Mouse (Mus musculus) hindbrain, embryonic 16.5 days (tissue): ENCODE measurements around the gene Ric1. TPM values are rescaled to one million over a fixed set of nuclear protein-coding genes. Genes with fewer than 3 reads are reported as not detected.

Experiments used
- ATAC-seq: fragments of 200-750 bp; cut with Nextera tagmentation; 2 replicates; pipeline ENCODE4 v1.8.0; 2017; ENCODE audit warnings: moderate TSS enrichment, moderate library complexity
- H3K27ac ChIP-seq: fragments of 300-500 bp; sonication (generic); 2 replicates; pipeline ENCODE4 v1.5.1; 2014; ENCODE audit warnings: low read depth, mild to moderate bottlenecking, control low read depth, low read length, moderate library complexity
- H3K27me3 ChIP-seq: fragments of 300-500 bp; sonication (generic); replicated peaks from 2 replicates; pipeline ENCODE4 v1.6.1; 2014; ENCODE audit warnings: low read length; ENCODE audit not compliant: control insufficient read depth, insufficient read depth
- H3K36me3 ChIP-seq: fragments of 300-500 bp; sonication (generic); 2 replicates; pipeline ENCODE4 v1.6.1; 2014; ENCODE audit warnings: mild to moderate bottlenecking, low read length, moderate library complexity, mixed read lengths; ENCODE audit not compliant: control insufficient read depth, insufficient read depth
- H3K4me1 ChIP-seq: fragments of 300-500 bp; sonication (generic); 2 replicates; pipeline ENCODE4 v1.6.1; 2014; ENCODE audit warnings: low read depth, low read length; ENCODE audit not compliant: control insufficient read depth, insufficient read depth
- H3K4me2 ChIP-seq: fragments of 300-500 bp; sonication (generic); 2 replicates; pipeline ENCODE4 v1.6.1; 2014; ENCODE audit warnings: mild to moderate bottlenecking, low read length, control low read depth, moderate library complexity
- H3K4me3 ChIP-seq: fragments of 300-500 bp; sonication (generic); 2 replicates; pipeline ENCODE4 v1.5.1; 2014; ENCODE audit warnings: mild to moderate bottlenecking, low read length, control low read depth, moderate library complexity
- H3K9ac ChIP-seq: fragments of 300-500 bp; sonication (generic); 2 replicates; pipeline ENCODE4 v1.6.1; 2014; ENCODE audit warnings: low read depth, mild to moderate bottlenecking, control low read depth, low read length, moderate library complexity
- H3K9me3 ChIP-seq: fragments of 300-500 bp; sonication (generic); 2 replicates; pipeline ENCODE4 v1.6.1; 2014; ENCODE audit warnings: mild to moderate bottlenecking, low read length, moderate library complexity; ENCODE audit not compliant: control insufficient read depth
- WGBS: fragments of 180-500 bp; shearing (Covaris S2); extraction: QIAGEN DNeasy Blood & Tissue Kit; methylation state at CpG from one replicate; pipeline ENCODE4 v1.1.7; 2014; 5-methylcytosine and 5-hydroxymethylcytosine counted together
- polyA plus RNA-seq: library from polyadenylated mRNA; unstranded; fragments of >200 nt; fragmentation: Nextera tagmentation; extraction: Ambion mirVana; gene quantifications from 2 replicates; pipeline ENCODE4 v1.2.1, GENCODE M21; 2015

Gene Ric1
- polyA plus RNA-seq, 1 experiment from 2014 or later, result 10.2 TPM

DNA sequence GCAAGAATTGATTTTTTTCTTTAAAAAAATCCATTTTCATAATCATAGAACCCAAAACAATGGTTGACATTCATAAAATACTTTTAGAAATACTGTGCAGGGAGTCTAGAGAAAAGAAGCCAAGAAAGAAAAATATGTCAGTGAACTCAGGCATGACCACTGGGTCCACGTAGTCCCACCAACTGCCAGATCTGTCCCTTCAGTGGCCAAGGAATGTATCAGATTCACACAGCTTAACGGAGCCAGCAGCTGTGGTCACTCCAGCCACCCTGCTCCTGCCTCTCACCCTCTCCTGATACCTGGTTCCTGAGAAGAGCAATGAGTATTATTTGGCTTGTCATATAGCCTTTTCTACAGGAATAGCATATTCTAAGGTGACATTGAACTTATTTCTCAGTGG, 38.7 kb upstream of the Ric1 start:
- Histone ChIP-seq H3K4me3 (no peak overlapping the region), H3K9me3 (no peaks in the 10 kb centered on the region), H3K36me3 (no peaks in the 10 kb centered on the region), H3K9ac (no peak overlapping the region), H3K27ac (no peak overlapping the region), H3K27me3 (no peaks in the 10 kb centered on the region), H3K4me2 (no peak overlapping the region), H3K4me1 (no peaks in the 10 kb centered on the region)
- ATAC-seq, result no peak
- 82% methylated on average over 2 of the region's 2 CpGs for WGBS

- H3K9ac ChIP-seq, result no peak overlapping the region
- no peak for ATAC-seq
- no peak overlapping the region for H3K27ac ChIP-seq
- H3K36me3 ChIP-seq, result no peaks in the 10 kb centered on the region
- H3K4me3 ChIP-seq, result no peak overlapping the region
- H3K9me3 ChIP-seq, result no peaks in the 10 kb centered on the region
- H3K4me2 ChIP-seq, result no peak overlapping the region
- H3K4me1 ChIP-seq, result no peaks in the 10 kb centered on the region
- H3K27me3 ChIP-seq, result no peaks in the 10 kb centered on the region
- WGBS, result 53% methylated on average over 2 of the region's 2 CpGs
Measured at GRCm38 (mm10) chr19:29484537-29484936, 37.5 kb upstream of the Ric1 start.

- WGBS, result 91% methylated on average over 3 of the region's 3 CpGs
Measured at GRCm38 (mm10) chr19:29485257-29485948, 36.7 kb upstream of the Ric1 start.

GRCm38 (mm10) chr19:29486545-29487206, 35.4 kb upstream of the Ric1 start:
- ATAC-seq, result no peak
- H3K4me3 ChIP-seq, result no peak overlapping the region
- no peak overlapping the region for H3K27ac ChIP-seq
- no peaks in the 10 kb centered on the region for H3K36me3 ChIP-seq
- H3K4me2 ChIP-seq, result no peak overlapping the region
- no peaks in the 10 kb centered on the region for H3K9me3 ChIP-seq
- H3K9ac ChIP-seq, result no peak overlapping the region
- 84% methylated on average over 7 of the region's 7 CpGs for WGBS
- no peaks in the 10 kb centered on the region for H3K4me1 ChIP-seq
- no peaks in the 10 kb centered on the region for H3K27me3 ChIP-seq

More at GRCm38 (mm10) chr19:29485257-29485948, 36.7 kb upstream of the Ric1 start:
- no peaks in the 10 kb centered on the region for H3K36me3 ChIP-seq
- no peak overlapping the region for H3K9ac ChIP-seq
- no peaks in the 10 kb centered on the region for H3K27me3 ChIP-seq
- H3K27ac ChIP-seq, result no peak overlapping the region
- H3K4me3 ChIP-seq, result no peak overlapping the region
- no peaks in the 10 kb centered on the region for H3K4me1 ChIP-seq
- H3K9me3 ChIP-seq, result no peaks in the 10 kb centered on the region
- no peak overlapping the region for H3K4me2 ChIP-seq
- ATAC-seq, result no peak

DNA sequence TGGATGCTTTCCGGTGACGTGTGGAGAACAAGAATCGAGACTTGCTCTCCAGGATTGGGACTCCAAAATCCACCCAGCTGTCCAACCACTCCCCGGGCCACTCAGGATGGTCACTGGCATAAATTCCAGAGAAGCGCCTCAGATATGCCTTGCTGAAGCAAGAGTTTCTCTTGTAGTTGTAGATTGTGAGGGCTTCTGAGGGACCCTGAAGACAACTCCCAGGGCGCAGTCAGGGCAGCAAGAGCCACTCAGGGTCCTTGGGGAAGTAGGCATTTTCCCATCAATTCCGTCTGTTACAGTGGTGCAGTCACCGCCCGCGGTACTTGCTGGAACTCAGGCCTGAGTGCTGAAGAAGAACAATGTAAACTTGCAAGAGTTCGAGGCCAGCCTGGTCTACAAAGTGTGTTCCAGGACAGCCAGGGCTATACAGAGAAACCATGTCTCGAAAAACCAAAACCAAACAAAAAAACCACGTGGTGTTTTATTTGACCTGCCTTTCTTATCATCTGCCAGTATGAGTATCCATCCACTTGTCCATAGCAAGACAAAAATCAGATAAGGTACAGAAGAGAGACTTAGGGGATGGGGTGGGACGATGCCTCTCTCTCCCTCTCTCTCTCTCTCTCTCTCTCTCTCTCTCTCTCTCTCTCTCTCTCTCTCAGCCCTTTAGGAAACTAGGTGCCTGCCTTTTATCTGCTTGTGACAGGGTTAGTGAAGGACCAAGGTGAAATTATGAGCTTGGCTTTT, 34.6 kb upstream of the Ric1 start:
- no peaks in the 10 kb centered on the region for H3K27me3 ChIP-seq
- no peak overlapping the region for H3K4me2 ChIP-seq
- no peak overlapping the region for H3K4me3 ChIP-seq
- H3K27ac ChIP-seq, result no peak overlapping the region
- no peak for ATAC-seq
- H3K9ac ChIP-seq, result no peak overlapping the region
- H3K4me1 ChIP-seq, result no peaks in the 10 kb centered on the region
- no peaks in the 10 kb centered on the region for H3K9me3 ChIP-seq
- WGBS, result 90% methylated on average over 14 of the region's 14 CpGs
- H3K36me3 ChIP-seq, result no peaks in the 10 kb centered on the region

GRCm38 (mm10) chr19:29488073-29488390, 34.0 kb upstream of the Ric1 start:
- Histone ChIP-seq H3K9ac (no peak overlapping the region), H3K4me1 (no peaks in the 10 kb centered on the region), H3K9me3 (no peaks in the 10 kb centered on the region), H3K27me3 (no peaks in the 10 kb centered on the region), H3K4me2 (no peak overlapping the region), H3K4me3 (no peak overlapping the region), H3K36me3 (no peaks in the 10 kb centered on the region), H3K27ac (no peak overlapping the region)
- 76% methylated on average over 6 of the region's 6 CpGs for WGBS
- no peak for ATAC-seq

- Histone ChIP-seq H3K9ac (no peak overlapping the region), H3K27me3 (no peaks in the 10 kb centered on the region), H3K9me3 (no peaks in the 10 kb centered on the region), H3K36me3 (no peaks in the 10 kb centered on the region), H3K4me2 (no peak overlapping the region), H3K4me1 (no peaks in the 10 kb centered on the region), H3K4me3 (no peak overlapping the region), H3K27ac (no peak overlapping the region)
- no peak for ATAC-seq
- 75% methylated on average over 10 of the region's 10 CpGs for WGBS
Measured at GRCm38 (mm10) chr19:29488420-29488819, 33.7 kb upstream of the Ric1 start.

- Histone ChIP-seq H3K36me3 (no peaks in the 10 kb centered on the region), H3K9ac (no peak overlapping the region), H3K27me3 (no peaks in the 10 kb centered on the region), H3K4me2 (no peak overlapping the region), H3K4me1 (no peaks in the 10 kb centered on the region), H3K4me3 (no peak overlapping the region), H3K27ac (no peak overlapping the region), H3K9me3 (no peaks in the 10 kb centered on the region)
- ATAC-seq, result no peak
- WGBS, result 87% methylated on average over 3 of the region's 3 CpGs
Measured at GRCm38 (mm10) chr19:29489785-29490284, 32.2 kb upstream of the Ric1 start.

DNA sequence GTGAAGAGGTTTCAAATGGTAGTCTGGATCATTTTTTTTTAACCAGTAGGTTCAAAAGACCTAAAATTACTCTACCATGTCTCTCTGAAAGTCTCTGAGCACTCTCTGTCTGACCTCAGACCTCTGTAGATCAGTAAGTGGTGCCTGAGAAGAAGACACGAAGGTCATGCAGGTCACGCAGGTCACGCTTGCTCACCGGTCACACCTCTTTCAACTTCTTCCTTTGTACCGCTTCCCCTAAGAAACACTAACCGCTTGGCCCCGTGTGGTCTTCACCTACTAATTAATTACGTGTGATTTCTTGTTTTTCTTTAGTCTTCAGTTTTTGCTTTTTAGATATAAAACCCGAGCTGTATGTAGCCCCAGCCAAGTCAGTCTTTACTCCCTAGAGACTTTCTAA, 30.6 kb upstream of the Ric1 start:
- no peaks in the 10 kb centered on the region for H3K36me3 ChIP-seq
- no peak overlapping the region for H3K9ac ChIP-seq
- H3K27ac ChIP-seq, result no peak overlapping the region
- H3K9me3 ChIP-seq, result no peaks in the 10 kb centered on the region
- no peak overlapping the region for H3K4me2 ChIP-seq
- WGBS, result 75% methylated on average over 9 of the region's 9 CpGs
- H3K4me3 ChIP-seq, result no peak overlapping the region
- no peak for ATAC-seq
- no peaks in the 10 kb centered on the region for H3K4me1 ChIP-seq
- H3K27me3 ChIP-seq, result no peaks in the 10 kb centered on the region
